Mouse (Mus musculus): ENCODE measurements around the gene Abcg8. TPM values are rescaled to one million over a fixed set of nuclear protein-coding genes. Genes with fewer than 3 reads are reported as not detected.

Abcg8 gene
- 0.21 TPM in 1 of 2 replicates, not detected in the other for polyA plus RNA-seq (2012; rRNA removed; ENCODE audit: low replicate concordance)

GRCm38 (mm10) chr17:84675951-84676366 lies at the start of gene Abcg8:
Gene Abcg8, plus strand, starts transcription at chr17:84676302.

GRCm38 (mm10) chr17:84682734-84683717 lies 6.9 kb downstream of the Abcg8 start, which contains the start of gene Abcg5:
Gene Abcg5, minus strand, starts transcription at chr17:84683011.

Other genes starting within 250 kb of the Abcg8 start
- 8.0 and 18.1 TPM in 2 replicates for gene Thada, start 210.1 kb upstream of the Abcg8 start, polyA plus RNA-seq (2012; rRNA removed; ENCODE audit: low replicate concordance)
- gene Plekhh2, start 164.4 kb upstream of the Abcg8 start, polyA plus RNA-seq (2012; rRNA removed; ENCODE audit: low replicate concordance): 8.4 and 18.6 TPM in 2 replicates
- 4.3 and 11.2 TPM in 2 replicates for gene Dync2li1, start 49.8 kb upstream of the Abcg8 start, polyA plus RNA-seq (2012; rRNA removed; ENCODE audit: low replicate concordance)
- 0.46 TPM in 1 of 2 replicates, not detected in the other for gene Abcg5, start 6.7 kb downstream of the Abcg8 start, polyA plus RNA-seq (2012; rRNA removed; ENCODE audit: low replicate concordance)
- gene Lrpprc, start 114.5 kb downstream of the Abcg8 start, polyA plus RNA-seq (2012; rRNA removed; ENCODE audit: low replicate concordance): 10.7 and 12.6 TPM in 2 replicates

Measured in subcutaneous adipose tissue, adult 2 months (tissue).